7 mouse cellular contexts compared by ENCODE assay signal in the genomic region with DNA sequence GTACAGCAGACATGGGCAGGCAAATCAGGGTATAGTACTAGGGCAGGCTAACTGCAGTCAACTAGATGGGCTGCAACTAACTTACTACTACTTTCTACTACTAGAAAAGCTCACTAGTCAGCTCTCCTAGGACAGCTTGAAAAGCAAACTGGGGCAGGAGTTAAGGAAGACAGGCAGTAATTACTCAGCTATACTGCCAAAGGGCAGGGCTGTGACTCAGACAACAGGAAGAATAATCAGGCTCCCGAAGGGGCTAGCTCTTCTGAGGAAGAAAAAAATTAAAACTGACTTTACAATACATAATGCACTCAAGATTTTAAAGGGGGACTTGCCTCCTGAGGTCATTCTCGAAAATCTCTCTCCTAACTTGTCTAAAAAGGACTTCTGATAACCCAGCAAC. TPM values are rescaled to one million over a fixed set of nuclear protein-coding genes. Genes with fewer than 3 reads are reported as not detected.
DNase-seq lines count a peak whose midpoint lies in the region; ATAC-seq and TF ChIP-seq lines count a peak whose summit lies in the region.

No protein-coding gene starts in this region.

- no peaks in the 10 kb centered on the region for H3K9me3 ChIP-seq in lung, embryonic 14.5 days (ENCODE audit: low read depth, low read length)
- H3K9me3 ChIP-seq in embryonic facial prominence, embryonic 13.5 days: no peaks in the 10 kb centered on the region
- no peaks in the 10 kb centered on the region for H3K9me3 ChIP-seq in hindbrain, embryonic 13.5 days
- H3K9me3 ChIP-seq in neural tube, embryonic 13.5 days: no peaks in the 10 kb centered on the region

- DNase-seq in lung, embryonic 14.5 days: no peak
- DNase-seq in lung, postnatal 25 days (ENCODE audit: low spot score): no peak
- DNase-seq in cerebellum, postnatal 14 days: no peak

- no peak for ATAC-seq in lung, embryonic 14.5 days (ENCODE audit: insufficient read depth)
- ATAC-seq in embryonic facial prominence, embryonic 13.5 days (ENCODE audit: insufficient number of reproducible peaks, insufficient read depth, low FRiP score, low TSS enrichment, low read depth): no peak
- ATAC-seq in hindbrain, embryonic 13.5 days (ENCODE audit: low FRiP score): no peak
- ATAC-seq in neural tube, embryonic 13.5 days (ENCODE audit: low read depth): no peak
- ATAC-seq in monocyte, adult 5-6 weeks (replicated peaks; ENCODE audit: insufficient number of reproducible peaks, low FRiP score, low TSS enrichment, poor library complexity, severe bottlenecking): no peak

- peaks cover 52% of the 10 kb centered on the region for H3K36me3 ChIP-seq in lung, embryonic 14.5 days (ENCODE audit: insufficient read depth)
- peaks cover 9% of the 10 kb centered on the region; the same call in 1 of the 2 replicates for H3K36me3 ChIP-seq in embryonic facial prominence, embryonic 13.5 days
- H3K36me3 ChIP-seq in hindbrain, embryonic 13.5 days: no peaks in the 10 kb centered on the region
- H3K36me3 ChIP-seq in neural tube, embryonic 13.5 days: 0 out of 2 replicates have a peak, but pooled peaks cover 7% of the 10 kb centered on the region

- 0 out of 2 replicates have a peak overlapping the region, but pooled peaks have one; percentile 10 for H3K9ac ChIP-seq in lung, embryonic 14.5 days
- H3K9ac ChIP-seq in embryonic facial prominence, embryonic 13.5 days: peak overlapping the region; percentile 37; the same call in 1 of the 2 replicates
- no peak overlapping the region for H3K9ac ChIP-seq in hindbrain, embryonic 13.5 days
- no peak overlapping the region for H3K9ac ChIP-seq in neural tube, embryonic 13.5 days

- H3K4me1 ChIP-seq in lung, embryonic 14.5 days (ENCODE audit: insufficient read depth): peaks cover 28% of the 10 kb centered on the region
- peaks cover 61% of the 10 kb centered on the region for H3K4me1 ChIP-seq in embryonic facial prominence, embryonic 13.5 days
- peaks cover 57% of the 10 kb centered on the region for H3K4me1 ChIP-seq in hindbrain, embryonic 13.5 days (replicated peaks)
- peaks cover 74% of the 10 kb centered on the region for H3K4me1 ChIP-seq in neural tube, embryonic 13.5 days (replicated peaks)

- peak overlapping the region; percentile 28; the same call in 1 of the 2 replicates for H3K27ac ChIP-seq in lung, embryonic 14.5 days (ENCODE audit: low read depth)
- peak overlapping the region; percentile 49 for H3K27ac ChIP-seq in embryonic facial prominence, embryonic 13.5 days
- peak overlapping the region; percentile 50; the same call in 1 of the 2 replicates for H3K27ac ChIP-seq in hindbrain, embryonic 13.5 days
- H3K27ac ChIP-seq in neural tube, embryonic 13.5 days (replicated peaks): peak overlapping the region; percentile 38

- H3K4me2 ChIP-seq in lung, embryonic 14.5 days: peak overlapping the region; percentile 1; the same call in 1 of the 2 replicates
- peak overlapping the region; percentile 12; the same call in 1 of the 2 replicates for H3K4me2 ChIP-seq in embryonic facial prominence, embryonic 13.5 days
- no peak overlapping the region for H3K4me2 ChIP-seq in hindbrain, embryonic 13.5 days
- no peak overlapping the region for H3K4me2 ChIP-seq in neural tube, embryonic 13.5 days

- H3K4me3 ChIP-seq in lung, embryonic 14.5 days (ENCODE audit: low read depth, low read length): no peak overlapping the region
- H3K4me3 ChIP-seq in embryonic facial prominence, embryonic 13.5 days: no peak overlapping the region
- no peak overlapping the region for H3K4me3 ChIP-seq in hindbrain, embryonic 13.5 days
- H3K4me3 ChIP-seq in neural tube, embryonic 13.5 days: no peak overlapping the region

- no peak for TF ChIP-seq CTCF in lung, embryonic 14.5 days (IDR thresholded peaks at IDR 0.05; ENCODE audit: low read depth)

- no peaks in the 10 kb centered on the region for H3K27me3 ChIP-seq in lung, embryonic 14.5 days (ENCODE audit: insufficient read depth, low read length)
- no peaks in the 10 kb centered on the region for H3K27me3 ChIP-seq in embryonic facial prominence, embryonic 13.5 days
- H3K27me3 ChIP-seq in hindbrain, embryonic 13.5 days: no peaks in the 10 kb centered on the region
- no peaks in the 10 kb centered on the region for H3K27me3 ChIP-seq in neural tube, embryonic 13.5 days

- WGBS in lung, embryonic 14.5 days: 28% methylated on average over 2 of the region's 2 CpGs
- 45% methylated on average over 2 of the region's 2 CpGs for WGBS in embryonic facial prominence, embryonic 13.5 days
- WGBS in hindbrain, embryonic 13.5 days: 63% methylated on average over 2 of the region's 2 CpGs
- 62% methylated on average over 2 of the region's 2 CpGs for WGBS in neural tube, embryonic 13.5 days

RNA-seq across cellular contexts. Expression of a gene that starts 8.2 kb away (rescaled TPM):
- polyA plus RNA-seq in lung, embryonic 14.5 days (2014; fragmentation: Nextera tagmentation; extraction: Ambion mirVana): 58.7 and 62.1 TPM in 2 replicates
- 62.3 and 65.6 TPM in 2 replicates for polyA plus RNA-seq in embryonic facial prominence, embryonic 13.5 days (2015; fragmentation: Nextera tagmentation; extraction: Ambion mirVana)
- polyA plus RNA-seq in hindbrain, embryonic 13.5 days (2015; fragmentation: Nextera tagmentation; extraction: Ambion mirVana): 44.7 and 53.5 TPM in 2 replicates
- polyA plus RNA-seq in neural tube, embryonic 13.5 days (2015; fragmentation: Nextera tagmentation; extraction: Ambion mirVana): 34.6 and 45.5 TPM in 2 replicates
- total RNA-seq in monocyte, adult 5-6 weeks (2017): 241 to 361 TPM (median 252 TPM) in 3 replicates

Comparison
In these comparisons a context has a peak if more than half of its experiments do, and no peak if none do; other contexts are left out.
1. H3K4me2 ChIP-seq: peak in lung, embryonic 14.5 days (single experiment) and embryonic facial prominence, embryonic 13.5 days (single experiment); none in hindbrain, embryonic 13.5 days (single experiment) and neural tube, embryonic 13.5 days (single experiment).
2. H3K9ac ChIP-seq: peak in lung, embryonic 14.5 days (single experiment) and embryonic facial prominence, embryonic 13.5 days (single experiment); none in hindbrain, embryonic 13.5 days (single experiment) and neural tube, embryonic 13.5 days (single experiment).
3. Peak in every context shown above with its lines, with median percentiles within 50 percentile points of each other: H3K27ac ChIP-seq.